Mouse (Mus musculus) brain, embryonic 14.5 days (tissue): ENCODE results near the gene Baiap2l1. TPM values are rescaled to one million over a fixed set of nuclear protein-coding genes. Genes with fewer than 3 reads are reported as not detected.

Source experiments
- DNase-seq: peaks from one replicate; pipeline ENCODE4 v3.0.0-alpha.2; 2011; ENCODE audit warnings: low read depth
- CTCF ChIP-seq: fragments of 200-500 bp; IDR thresholded peaks from 2 replicates; pipeline ENCODE4 v1.5.1; 2012; ENCODE audit warnings: inconsistent platforms, mild to moderate bottlenecking, moderate library complexity, borderline replicate concordance; ENCODE audit not compliant: insufficient read depth, insufficient read length; ENCODE audit errors: extremely low read depth
- POLR2A ChIP-seq: fragments of 200-500 bp; IDR thresholded peaks from 2 replicates; pipeline ENCODE4 v1.6.1; 2012; ENCODE audit warnings: mild to moderate bottlenecking, inconsistent platforms, borderline replicate concordance; ENCODE audit not compliant: poor library complexity, insufficient read depth, insufficient read length, severe bottlenecking; ENCODE audit errors: extremely low read depth
- polyA plus RNA-seq: library from polyadenylated mRNA; depleted of rRNA; stranded (reverse); fragments of >200 nt; gene quantifications from 2 replicates; pipeline ENCODE4 v1.2.3, GENCODE M21; 2012

The Baiap2l1 gene
- polyA plus RNA-seq, 1 experiment = 0.89 TPM

GRCm38 (mm10) chr5:144254122-144254810 lies 103.6 kb downstream of the Baiap2l1 start:
- TF ChIP-seq POLR2A (no peak), CTCF (no peak)
- peak; percentile 8 for DNase-seq

GRCm38 (mm10) chr5:144253212-144253611 lies 104.7 kb downstream of the Baiap2l1 start:
- TF ChIP-seq CTCF = no peak
- TF ChIP-seq POLR2A = no peak
- DNase-seq = no peak

- no peak for DNase-seq
- TF ChIP-seq CTCF (no peak), POLR2A (no peak)
Measured at GRCm38 (mm10) chr5:144251876-144252577, 105.9 kb downstream of the Baiap2l1 start.

- DNase-seq = no peak
- TF ChIP-seq POLR2A = no peak
- peak; percentile 40; the same call in 1 of the 2 replicates for TF ChIP-seq CTCF
Measured at GRCm38 (mm10) chr5:144249871-144250270, 108.0 kb downstream of the Baiap2l1 start.

- no peak for TF ChIP-seq POLR2A
- no peak for TF ChIP-seq CTCF
- DNase-seq = no peak
Measured at GRCm38 (mm10) chr5:144247906-144248585, 109.9 kb downstream of the Baiap2l1 start.

- DNase-seq = no peak
- no peak for TF ChIP-seq CTCF
Measured at GRCm38 (mm10) chr5:144247307-144247706, 110.6 kb downstream of the Baiap2l1 start.

GRCm38 (mm10) chr5:144246669-144247068 lies 111.2 kb downstream of the Baiap2l1 start:
- no peak for TF ChIP-seq CTCF
- TF ChIP-seq POLR2A = no peak

GRCm38 (mm10) chr5:144245592-144245991 lies 112.3 kb downstream of the Baiap2l1 start:
- TF ChIP-seq POLR2A (no peak), CTCF (no peak)
- no peak for DNase-seq

More at GRCm38 (mm10) chr5:144246669-144247068, 111.2 kb downstream of the Baiap2l1 start:
- no peak for DNase-seq

GRCm38 (mm10) chr5:144243901-144244487 lies 113.9 kb downstream of the Baiap2l1 start, which contains the start of gene Bri3:
TSS of gene Bri3 (plus strand) at chr5:144244437.
- no peak for DNase-seq
- TF ChIP-seq CTCF (no peak), POLR2A (no peak)

- TF ChIP-seq POLR2A = no peak
- TF ChIP-seq CTCF = no peak
- DNase-seq = no peak
Measured at GRCm38 (mm10) chr5:144238969-144239368, 118.9 kb downstream of the Baiap2l1 start.

- no peak for DNase-seq
- no peak for TF ChIP-seq POLR2A
- TF ChIP-seq CTCF = no peak
Measured at GRCm38 (mm10) chr5:144234714-144235113, 123.2 kb downstream of the Baiap2l1 start.
